26 mouse cellular contexts compared by ENCODE assay signal in the genomic region with DNA sequence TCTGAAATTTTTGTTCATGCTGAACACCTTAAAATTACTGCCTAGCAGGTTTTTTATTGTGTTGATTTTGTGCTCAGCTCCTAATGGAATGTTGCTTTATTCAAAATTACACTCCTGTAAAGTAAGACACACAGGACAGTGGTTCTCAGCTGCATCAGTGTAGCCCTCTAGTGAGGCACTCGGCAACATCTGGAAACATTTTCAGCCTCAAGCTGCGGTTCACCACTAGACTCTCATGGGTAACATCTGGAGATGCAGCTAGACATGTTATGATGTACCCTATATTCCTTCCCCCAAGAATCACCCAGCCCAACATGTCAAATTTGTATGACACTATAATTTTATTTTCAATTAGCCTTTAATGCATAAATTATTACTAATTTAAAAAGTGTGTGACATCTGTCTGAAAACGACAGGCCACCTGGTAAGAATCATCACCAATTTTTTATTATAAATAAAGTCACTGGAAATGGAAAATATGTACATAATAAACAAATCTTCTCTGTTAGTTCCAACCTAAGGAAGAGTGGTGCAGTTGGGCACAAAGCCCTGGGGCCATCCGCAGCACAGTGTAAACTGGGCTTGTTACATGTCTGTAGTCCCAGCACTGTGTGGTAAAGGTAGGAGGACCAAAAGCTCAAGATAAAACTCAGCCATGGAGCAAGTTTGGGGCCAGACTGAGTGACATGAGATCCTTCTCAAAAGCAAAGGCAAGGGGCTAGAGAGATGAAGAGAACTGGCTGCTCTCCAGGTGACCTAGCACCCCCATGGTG. TPM values are rescaled to one million over a fixed set of nuclear protein-coding genes. Genes with fewer than 3 reads are reported as not detected.
DNase-seq lines count a peak whose midpoint lies in the region; ATAC-seq and TF ChIP-seq lines count a peak whose summit lies in the region.
"Had no signal": no experiment of that assay in that cellular context is flagged by ENCODE, and none has a peak within 500 bp of the region (broad histone marks: within the 10 kb centered on the region; RNA-seq: fewer than 3 reads in every experiment).

No protein-coding gene starts in this region.

- H3K27me3 ChIP-seq in lung, embryonic 14.5 days (ENCODE audit: insufficient read depth, low read length): no peaks in the 10 kb centered on the region
- no peaks in the 10 kb centered on the region for H3K27me3 ChIP-seq in embryonic facial prominence, embryonic 12.5 days
- H3K27me3 ChIP-seq: forebrain, embryonic 13.5 days; kidney, embryonic 15.5 days; limb, embryonic 13.5 days; liver, embryonic 13.5 days; neural tube, embryonic 13.5 days; Patski; stomach, embryonic 15.5 days had no signal

- no peaks in the 10 kb centered on the region for H3K4me1 ChIP-seq in lung, embryonic 14.5 days (ENCODE audit: insufficient read depth)
- peaks cover 13% of the 10 kb centered on the region for H3K4me1 ChIP-seq in embryonic facial prominence, embryonic 12.5 days
- H3K4me1 ChIP-seq: forebrain, embryonic 13.5 days; kidney, embryonic 15.5 days; midbrain, embryonic 10.5 days; stomach, embryonic 15.5 days had no signal

- no peak overlapping the region for H3K4me3 ChIP-seq in lung, embryonic 14.5 days (ENCODE audit: low read depth, low read length)
- no peak overlapping the region for H3K4me3 ChIP-seq in embryonic facial prominence, embryonic 12.5 days
- H3K4me3 ChIP-seq: forebrain, embryonic 13.5 days; gastrocnemius, adult 2 months; kidney, embryonic 15.5 days; limb, embryonic 13.5 days; liver, embryonic 13.5 days; midbrain, embryonic 10.5 days; myocyte; neural tube, embryonic 13.5 days; stomach, embryonic 15.5 days had no signal

- peak; percentile 58; the same call in 1 of the 2 replicates for ATAC-seq in lung, embryonic 14.5 days (ENCODE audit: insufficient read depth)
- ATAC-seq in embryonic facial prominence, embryonic 12.5 days (ENCODE audit: insufficient number of reproducible peaks, insufficient read depth, low FRiP score, low TSS enrichment): peak; percentile 74; the same call in 1 of the 2 replicates
- no peak for ATAC-seq in activated CD4-positive, CD25-positive, alpha-beta regulatory T cell, adult 4 months
- ATAC-seq: forebrain, embryonic 13.5 days; hindbrain, embryonic 16.5 days; midbrain, embryonic 16.5 days; Patski had no signal

- TF ChIP-seq CTCF in lung, embryonic 14.5 days (IDR thresholded peaks at IDR 0.05; ENCODE audit: low read depth): no peak

- H3K27ac ChIP-seq in lung, embryonic 14.5 days (ENCODE audit: low read depth): no peak overlapping the region
- no peak overlapping the region for H3K27ac ChIP-seq in embryonic facial prominence, embryonic 12.5 days
- H3K27ac ChIP-seq: forebrain, embryonic 13.5 days; gastrocnemius, adult 2 months; kidney, embryonic 15.5 days; limb, embryonic 13.5 days; liver, embryonic 13.5 days; midbrain, embryonic 10.5 days; neural tube, embryonic 13.5 days; stomach, embryonic 15.5 days had no signal

- no peaks in the 10 kb centered on the region for H3K9me3 ChIP-seq in lung, embryonic 14.5 days (ENCODE audit: low read depth, low read length)
- H3K9me3 ChIP-seq in embryonic facial prominence, embryonic 12.5 days: no peaks in the 10 kb centered on the region
- H3K9me3 ChIP-seq: forebrain, embryonic 13.5 days; kidney, embryonic 15.5 days; limb, embryonic 13.5 days; liver, embryonic 13.5 days; midbrain, embryonic 10.5 days; neural tube, embryonic 13.5 days; stomach, embryonic 15.5 days had no signal

- WGBS in lung, embryonic 14.5 days: 58% methylated on average over 4 of the region's 4 CpGs
- WGBS in embryonic facial prominence, embryonic 12.5 days: 46% methylated on average over 4 of the region's 4 CpGs

- H3K9ac ChIP-seq in lung, embryonic 14.5 days: no peak overlapping the region
- H3K9ac ChIP-seq in embryonic facial prominence, embryonic 12.5 days: no peak overlapping the region
- H3K9ac ChIP-seq: forebrain, embryonic 13.5 days; kidney, embryonic 15.5 days; limb, embryonic 13.5 days; neural tube, embryonic 13.5 days; stomach, embryonic 15.5 days had no signal

- peak; percentile 44 for DNase-seq in cerebellum, adult 11-12 months
- no peak for DNase-seq in cerebellum, adult 9-11 months
- no peak for DNase-seq in lung, embryonic 14.5 days
- DNase-seq in lung, postnatal 10 days: no peak
- DNase-seq in mesoderm, embryonic 11.5 days (ENCODE audit: low read depth, low spot score): peak; percentile 43
- DNase-seq in gastrocnemius, adult 8-10 months (ENCODE audit: low spot score in 2 of 2): no peak
- DNase-seq: adrenal gland, postnatal 25 days; gastrocnemius, adult 2 months; kidney, adult 11 months; kidney, postnatal 36 days; liver, embryonic 13.5 days; lung, adult 2 months; lung, postnatal 4 days had no signal

- H3K4me2 ChIP-seq in lung, embryonic 14.5 days: no peak overlapping the region
- no peak overlapping the region for H3K4me2 ChIP-seq in embryonic facial prominence, embryonic 12.5 days (replicated peaks)
- H3K4me2 ChIP-seq: forebrain, embryonic 13.5 days; heart, embryonic 11.5 days; kidney, embryonic 15.5 days; limb, embryonic 13.5 days; liver, embryonic 13.5 days; neural tube, embryonic 13.5 days; stomach, embryonic 15.5 days had no signal

- no peaks in the 10 kb centered on the region for H3K36me3 ChIP-seq in lung, embryonic 14.5 days (ENCODE audit: insufficient read depth)
- H3K36me3 ChIP-seq in embryonic facial prominence, embryonic 12.5 days: no peaks in the 10 kb centered on the region
- H3K36me3 ChIP-seq: kidney, embryonic 15.5 days; limb, embryonic 13.5 days; liver, embryonic 13.5 days; midbrain, embryonic 10.5 days; neural tube, embryonic 13.5 days; stomach, embryonic 15.5 days had no signal

RNA-seq across cellular contexts. Expression of gene Rpl5, which starts 33.1 kb away (rescaled TPM):
- polyA plus RNA-seq in lung, embryonic 14.5 days (2014; fragmentation: Nextera tagmentation; extraction: Ambion mirVana): 75.7 and 79.6 TPM in 2 replicates
- polyA plus RNA-seq in embryonic facial prominence, embryonic 12.5 days (2016; fragmentation: Nextera tagmentation; extraction: Ambion mirVana): 70.5 and 71.9 TPM in 2 replicates
- 10 to 100 TPM; 71.9 to 81.2 TPM for polyA plus RNA-seq in activated CD4-positive, CD25-positive, alpha-beta regulatory T cell, adult 4 months (2017; shearing (Covaris generic))
- total RNA-seq in gastrocnemius, adult 8-10 months (2022): 10 to 100 TPM; 33.4 to 46.0 (median 39.4) TPM

RNA-seq across cellular contexts. Expression of gene Fam69a, which starts 53.5 kb away (rescaled TPM):
- polyA plus RNA-seq in lung, embryonic 14.5 days (2014; fragmentation: Nextera tagmentation; extraction: Ambion mirVana): 20.0 and 22.6 TPM in 2 replicates
- polyA plus RNA-seq in embryonic facial prominence, embryonic 12.5 days (2016; fragmentation: Nextera tagmentation; extraction: Ambion mirVana): 24.8 and 26.4 TPM in 2 replicates
- 10 to 100 TPM; 61.9 to 92.8 TPM for polyA plus RNA-seq in activated CD4-positive, CD25-positive, alpha-beta regulatory T cell, adult 4 months (2017; shearing (Covaris generic))
- total RNA-seq in gastrocnemius, adult 8-10 months (2022): 10 to 100 TPM; 29.3 to 38.2 (median 31.6) TPM

RNA-seq across cellular contexts. Expression of gene Evi5, which starts 58.5 kb away (rescaled TPM):
- polyA plus RNA-seq in lung, embryonic 14.5 days (2014; fragmentation: Nextera tagmentation; extraction: Ambion mirVana): 60.7 and 61.2 TPM in 2 replicates
- polyA plus RNA-seq in embryonic facial prominence, embryonic 12.5 days (2016; fragmentation: Nextera tagmentation; extraction: Ambion mirVana): 85.2 and 85.5 TPM in 2 replicates
- 1 to 10 TPM in 1 of 2 experiments, not detected in 1; 1.1 TPM for polyA plus RNA-seq in activated CD4-positive, CD25-positive, alpha-beta regulatory T cell, adult 4 months (2017; shearing (Covaris generic))
- 10 to 100 TPM; 16.1 to 19.3 (median 17.6) TPM for total RNA-seq in gastrocnemius, adult 8-10 months (2022)

Comparison
In these comparisons a context has a peak if more than half of its experiments do, and no peak if none do; other contexts are left out.
1. DNase-seq: peak in cerebellum, adult 11-12 months (single experiment) and mesoderm, embryonic 11.5 days (single experiment); none in cerebellum, adult 9-11 months (single experiment), lung, embryonic 14.5 days (single experiment), lung, postnatal 10 days (single experiment) and gastrocnemius, adult 8-10 months (0 of 2).
2. RNA of gene Evi5, which starts 58.5 kb away (polyA plus RNA-seq): 85.2 to 85.5 TPM in embryonic facial prominence, embryonic 12.5 days and 60.7 to 61.2 TPM in lung, embryonic 14.5 days; 1.1 TPM in activated CD4-positive, CD25-positive, alpha-beta regulatory T cell, adult 4 months; every median in the first group is over 10 times any median in the second.